Mouse (Mus musculus) kidney, adult 18-20 months (tissue): ENCODE data around the gene Rfng.
A peak's percentile ranks its signal among the peaks of the same experiment; 100 is the strongest.
"Not testable (repeated sequence)": the region's sequence is repeated elsewhere in the genome, so short reads cannot be mapped to it uniquely, and the experiment has no call there.

Source experiments
- DNase-seq: peaks from one replicate; pipeline ENCODE4 v3.0.0; 2021

Rfng gene

GRCm38 (mm10) chr11:120768206-120768605 is 15.8 kb downstream of the Rfng start:
- DNase-seq, result no peak

GRCm38 (mm10) chr11:120767023-120767422 is 17.0 kb downstream of the Rfng start:
- DNase-seq, result not testable (repeated sequence)

GRCm38 (mm10) chr11:120763121-120763999 is 20.6 kb downstream of the Rfng start:
- DNase-seq, result not testable (repeated sequence)

GRCm38 (mm10) chr11:120762672-120763041 is 21.4 kb downstream of the Rfng start, which contains the start of gene Hmga1b:
TSS of gene Hmga1b (plus strand) at chr11:120762794.
- not testable (repeated sequence) for DNase-seq

- no peak for DNase-seq
Measured at GRCm38 (mm10) chr11:120761811-120762671, 22.0 kb downstream of the Rfng start.

GRCm38 (mm10) chr11:120760236-120760635 is 23.8 kb downstream of the Rfng start:
- no peak for DNase-seq

- DNase-seq, result no peak
Measured at GRCm38 (mm10) chr11:120751606-120752005, 32.4 kb downstream of the Rfng start.

GRCm38 (mm10) chr11:120749430-120749829 is 34.6 kb downstream of the Rfng start:
- peak; percentile 47 for DNase-seq

GRCm38 (mm10) chr11:120747974-120748373 is 36.0 kb downstream of the Rfng start:
- DNase-seq, result no peak

- DNase-seq, result no peak
Measured at GRCm38 (mm10) chr11:120744121-120744701, 39.8 kb downstream of the Rfng start.

GRCm38 (mm10) chr11:120740981-120741380 is 43.0 kb downstream of the Rfng start:
- no peak for DNase-seq

- DNase-seq, result no peak
Measured at GRCm38 (mm10) chr11:120736424-120736823, 47.6 kb downstream of the Rfng start.

GRCm38 (mm10) chr11:120733521-120733920 is 50.5 kb downstream of the Rfng start:
- DNase-seq, result peak; percentile 62

- no peak for DNase-seq
Measured at GRCm38 (mm10) chr11:120731858-120732680, 51.9 kb downstream of the Rfng start, which contains the start of gene Cbr2. TSS of gene Cbr2 (minus strand) at chr11:120732114.

GRCm38 (mm10) chr11:120731395-120731794 is 52.6 kb downstream of the Rfng start:
- no peak for DNase-seq
